Mouse (Mus musculus) mouse embryonic stem cell (cell line): ENCODE data around the gene Per1.

ENCODE experiments used
- in situ Hi-C, 2 experiments: fragments of 300-500 bp; cut with MboI; formaldehyde crosslinking; loops; 1 replicate in 1 of 2; 3 replicates in 1 of 2; pipeline ENCODE4 v1.14.3; 2019 to 2020; ENCODE audit warnings: low sequenced_read_pairs in 2 of 2, low pct_unique_long_range_greater_than_20kb in 1 of 2, mixed read lengths in 1 of 2; ENCODE audit not compliant: unreplicated experiment in 1 of 2

Gene Per1

GRCm38 (mm10) chr11:69105227-69105626 lies 10.2 kb downstream of the Per1 start:
- in situ Hi-C loops = no loop called here

- in situ Hi-C loops = no loop called here
Observed at GRCm38 (mm10) chr11:69105796-69106195, 10.8 kb downstream of the Per1 start.

- in situ Hi-C loops = no loop called here
Observed at GRCm38 (mm10) chr11:69106299-69106698, 11.3 kb downstream of the Per1 start.

GRCm38 (mm10) chr11:69106842-69107241 lies 11.8 kb downstream of the Per1 start:
- in situ Hi-C loops = no loop called here

GRCm38 (mm10) chr11:69107676-69108075 lies 12.7 kb downstream of the Per1 start:
- in situ Hi-C loops = no loop called here

- in situ Hi-C loops = no loop called here
Observed at GRCm38 (mm10) chr11:69108223-69108622, 13.2 kb downstream of the Per1 start.

GRCm38 (mm10) chr11:69109032-69109900 lies 14.2 kb downstream of the Per1 start:
- in situ Hi-C loops = no loop called here

GRCm38 (mm10) chr11:69110319-69111046 lies 15.5 kb downstream of the Per1 start:
- in situ Hi-C loops = no loop called here

- in situ Hi-C loops = no loop called here
Observed at GRCm38 (mm10) chr11:69111051-69111810, 16.2 kb downstream of the Per1 start.

- in situ Hi-C loops = no loop called here
Observed at GRCm38 (mm10) chr11:69111865-69112264, 16.8 kb downstream of the Per1 start.

- in situ Hi-C loops = no loop called here
Observed at GRCm38 (mm10) chr11:69114018-69114417, 19.0 kb downstream of the Per1 start.

GRCm38 (mm10) chr11:69114621-69115020 lies 19.6 kb downstream of the Per1 start:
- in situ Hi-C loops = loop anchor here in 1 of 2 experiments (5.0 kb wide), 1 partner anchor 37 kb away; no protein-coding TSS in a partner anchor

GRCm38 (mm10) chr11:69116843-69117242 lies 21.8 kb downstream of the Per1 start:
- in situ Hi-C loops = loop anchor here in 1 of 2 experiments (5.0 kb wide), 1 partner anchor 40 kb away; no protein-coding TSS in a partner anchor

- in situ Hi-C loops = loop anchor here in 1 of 2 experiments (5.0 kb wide), 1 partner anchor 41 kb away; no protein-coding TSS in a partner anchor
Observed at GRCm38 (mm10) chr11:69117737-69118695, 23.0 kb downstream of the Per1 start.

- in situ Hi-C loops = loop anchor here in 1 of 2 experiments (5.0 kb wide), 1 partner anchor 41 kb away; no protein-coding TSS in a partner anchor
Observed at GRCm38 (mm10) chr11:69118765-69119164, 23.7 kb downstream of the Per1 start.

- in situ Hi-C loops = loop anchor here in 1 of 2 experiments (5.0 kb wide), 1 partner anchor 42 kb away; no protein-coding TSS in a partner anchor
Observed at GRCm38 (mm10) chr11:69119446-69120155, 24.6 kb downstream of the Per1 start.
